Mouse (Mus musculus): Measurements from ENCODE around the gene Prdx3. TPM values are rescaled to one million over a fixed set of nuclear protein-coding genes. Genes with fewer than 3 reads are reported as not detected.

Gene Prdx3
- total RNA-seq (2022) = 10 to 100 TPM; 79.0 to 94.0 (median 85.1) TPM

- peak; percentile 76 to 94 for DNase-seq (ENCODE audit: low spot score in 2 of 2)
Observed at GRCm38 (mm10) chr19:60874064-60874694, at the start of gene Prdx3. Gene Prdx3 (minus strand): TSS chr19:60874556.

GRCm38 (mm10) chr19:60916869-60917570 lies 42.7 kb upstream of the Prdx3 start:
- no peak for DNase-seq (ENCODE audit: low spot score in 2 of 2)

- DNase-seq (ENCODE audit: low spot score in 2 of 2) = no peak
Observed at GRCm38 (mm10) chr19:60915862-60916261, 41.5 kb upstream of the Prdx3 start.

GRCm38 (mm10) chr19:60915236-60915635 lies 40.9 kb upstream of the Prdx3 start:
- no peak for DNase-seq (ENCODE audit: low spot score in 2 of 2)

- DNase-seq (ENCODE audit: low spot score in 2 of 2) = no peak
Observed at GRCm38 (mm10) chr19:60911653-60912052, 37.3 kb upstream of the Prdx3 start.

- no peak for DNase-seq (ENCODE audit: low spot score in 2 of 2)
Observed at GRCm38 (mm10) chr19:60910304-60910703, 35.9 kb upstream of the Prdx3 start.

GRCm38 (mm10) chr19:60905477-60905876 lies 31.1 kb upstream of the Prdx3 start:
- DNase-seq (ENCODE audit: low spot score in 2 of 2) = no peak

GRCm38 (mm10) chr19:60903971-60904370 lies 29.6 kb upstream of the Prdx3 start:
- DNase-seq (ENCODE audit: low spot score in 2 of 2) = no peak

GRCm38 (mm10) chr19:60903139-60903538 lies 28.8 kb upstream of the Prdx3 start:
- no peak for DNase-seq (ENCODE audit: low spot score in 2 of 2)

GRCm38 (mm10) chr19:60895251-60895880 lies 21.0 kb upstream of the Prdx3 start:
- DNase-seq (ENCODE audit: low spot score in 2 of 2) = no peak

- peak; percentile 22 to 29 for DNase-seq (ENCODE audit: low spot score in 2 of 2)
Observed at GRCm38 (mm10) chr19:60891934-60892547, 17.7 kb upstream of the Prdx3 start.

- DNase-seq (ENCODE audit: low spot score in 2 of 2) = no peak
Observed at GRCm38 (mm10) chr19:60891123-60891470, 16.7 kb upstream of the Prdx3 start.

- peak in 1 of 2 experiments; percentile 54 for DNase-seq (ENCODE audit: low spot score in 2 of 2)
Observed at GRCm38 (mm10) chr19:60890391-60891122, 16.2 kb upstream of the Prdx3 start.

- DNase-seq (ENCODE audit: low spot score in 2 of 2) = peak; percentile 94 to 95
Observed at GRCm38 (mm10) chr19:60889714-60890315, 15.5 kb upstream of the Prdx3 start, which contains the start of gene Grk5. Gene Grk5 (plus strand): TSS chr19:60889749.

GRCm38 (mm10) chr19:60889101-60889713 lies 14.9 kb upstream of the Prdx3 start:
- DNase-seq (ENCODE audit: low spot score in 2 of 2) = peak; percentile 9 to 39

GRCm38 (mm10) chr19:60887637-60888036 lies 13.3 kb upstream of the Prdx3 start:
- no peak for DNase-seq (ENCODE audit: low spot score in 2 of 2)

- peak; percentile 18 to 32 for DNase-seq (ENCODE audit: low spot score in 2 of 2)
Observed at GRCm38 (mm10) chr19:60883129-60883528, 8.8 kb upstream of the Prdx3 start.

- DNase-seq (ENCODE audit: low spot score in 2 of 2) = peak in 1 of 2 experiments; percentile 31
Observed at GRCm38 (mm10) chr19:60873501-60873900, 855 bp downstream of the Prdx3 start.

GRCm38 (mm10) chr19:60872272-60872671 lies 2.1 kb downstream of the Prdx3 start:
- DNase-seq (ENCODE audit: low spot score in 2 of 2) = no peak

- no peak for DNase-seq (ENCODE audit: low spot score in 2 of 2)
Observed at GRCm38 (mm10) chr19:60871366-60871765, 3.0 kb downstream of the Prdx3 start.
